Mouse (Mus musculus) intestine, embryonic 16.5 days (tissue): ENCODE measurements around the gene Foxn3. TPM values are rescaled to one million over a fixed set of nuclear protein-coding genes. Genes with fewer than 3 reads are reported as not detected.
A peak's percentile ranks its signal among the peaks of the same experiment; 100 is the strongest.

Source experiments
- ATAC-seq: fragments of 200-750 bp; cut with Nextera tagmentation; 2 replicates; pipeline ENCODE4 v1.8.0; 2017; ENCODE audit warnings: moderate TSS enrichment, moderate library complexity
- H3K27ac ChIP-seq: fragments of 300-500 bp; sonication (generic); 2 replicates; pipeline ENCODE4 v1.5.1; 2014; ENCODE audit warnings: mild to moderate bottlenecking, low read length
- H3K27me3 ChIP-seq: fragments of 300-500 bp; sonication (generic); replicated peaks from 2 replicates; pipeline ENCODE4 v1.6.1; 2014; ENCODE audit warnings: low read length, control low read depth, mixed read lengths; ENCODE audit not compliant: control insufficient read depth, insufficient read depth
- H3K36me3 ChIP-seq: fragments of 300-500 bp; sonication (generic); 2 replicates; pipeline ENCODE4 v1.6.1; 2014; ENCODE audit warnings: low read length, control low read depth; ENCODE audit not compliant: control insufficient read depth, insufficient read depth
- H3K4me1 ChIP-seq: fragments of 300-500 bp; sonication (generic); 2 replicates; pipeline ENCODE4 v1.6.1; 2014; ENCODE audit warnings: low read length, control low read depth, mixed read lengths; ENCODE audit not compliant: control insufficient read depth, insufficient read depth
- H3K4me2 ChIP-seq: fragments of 300-500 bp; sonication (generic); 2 replicates; pipeline ENCODE4 v1.6.1; 2014; ENCODE audit warnings: low read depth, low read length, control low read depth
- H3K4me3 ChIP-seq: fragments of 300-500 bp; sonication (generic); 2 replicates; pipeline ENCODE4 v1.5.1; 2014; ENCODE audit warnings: mild to moderate bottlenecking, low read length
- H3K9ac ChIP-seq: fragments of 300-500 bp; sonication (generic); 2 replicates; pipeline ENCODE4 v1.6.1; 2014; ENCODE audit warnings: low read depth, low read length
- H3K9me3 ChIP-seq: fragments of 300-500 bp; sonication (generic); 2 replicates; pipeline ENCODE4 v1.6.1; 2016; ENCODE audit warnings: low read length, control low read depth; ENCODE audit not compliant: control insufficient read depth
- WGBS: fragments of 180-500 bp; shearing (Covaris S2); extraction: QIAGEN DNeasy Blood & Tissue Kit; methylation state at CpG from one replicate; pipeline ENCODE4 v1.1.7; 2014; 5-methylcytosine and 5-hydroxymethylcytosine counted together
- polyA plus RNA-seq: library from polyadenylated mRNA; unstranded; fragments of >200 nt; fragmentation: Nextera tagmentation; extraction: Ambion mirVana; gene quantifications from 2 replicates; pipeline ENCODE4 v1.2.1, GENCODE M21; 2015

The Foxn3 gene
- polyA plus RNA-seq, 1 experiment from 2014 or later, result 43.0 TPM

GRCm38 (mm10) chr12:99564301-99564910, 1.0 kb upstream of the Foxn3 start:
- Histone ChIP-seq H3K4me2 (peak overlapping the region; percentile 16), H3K4me1 (peaks cover 14% of the 10 kb centered on the region), H3K27ac (no peak overlapping the region), H3K9ac (no peak overlapping the region), H3K27me3 (no peaks in the 10 kb centered on the region), H3K9me3 (no peaks in the 10 kb centered on the region), H3K36me3 (no peaks in the 10 kb centered on the region), H3K4me3 (no peak overlapping the region)
- WGBS, result 37% methylated on average over 9 of the region's 9 CpGs
- ATAC-seq, result no peak

DNA sequence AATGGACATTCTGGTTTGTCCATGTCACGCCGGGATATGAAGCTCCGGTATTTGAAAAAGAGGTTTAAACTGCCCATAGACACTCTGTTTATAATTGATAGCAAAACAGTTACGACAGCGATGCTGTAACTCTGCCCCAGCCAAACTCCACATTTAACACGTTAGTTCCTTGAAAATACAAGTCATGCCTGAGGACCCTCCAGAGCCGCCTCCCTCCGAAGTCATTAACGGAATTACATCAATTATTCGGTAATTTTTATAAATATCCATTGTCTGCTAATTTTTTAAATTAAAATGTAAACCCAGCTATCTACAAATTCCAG, 554 bp downstream of the Foxn3 start:
- Histone ChIP-seq H3K9ac (peak overlapping the region; percentile 86), H3K4me3 (peak overlapping the region; percentile 82), H3K4me1 (peaks cover 14% of the 10 kb centered on the region), H3K27ac (no peak overlapping the region; the same call in 1 of the 2 replicates), H3K4me2 (peak overlapping the region; percentile 87), H3K36me3 (no peaks in the 10 kb centered on the region), H3K9me3 (no peaks in the 10 kb centered on the region), H3K27me3 (no peaks in the 10 kb centered on the region)
- under 1% methylated on average over 10 of the region's 10 CpGs for WGBS
- 0 out of 2 replicates have a peak, but pooled peaks have one; percentile 38 for ATAC-seq

DNA sequence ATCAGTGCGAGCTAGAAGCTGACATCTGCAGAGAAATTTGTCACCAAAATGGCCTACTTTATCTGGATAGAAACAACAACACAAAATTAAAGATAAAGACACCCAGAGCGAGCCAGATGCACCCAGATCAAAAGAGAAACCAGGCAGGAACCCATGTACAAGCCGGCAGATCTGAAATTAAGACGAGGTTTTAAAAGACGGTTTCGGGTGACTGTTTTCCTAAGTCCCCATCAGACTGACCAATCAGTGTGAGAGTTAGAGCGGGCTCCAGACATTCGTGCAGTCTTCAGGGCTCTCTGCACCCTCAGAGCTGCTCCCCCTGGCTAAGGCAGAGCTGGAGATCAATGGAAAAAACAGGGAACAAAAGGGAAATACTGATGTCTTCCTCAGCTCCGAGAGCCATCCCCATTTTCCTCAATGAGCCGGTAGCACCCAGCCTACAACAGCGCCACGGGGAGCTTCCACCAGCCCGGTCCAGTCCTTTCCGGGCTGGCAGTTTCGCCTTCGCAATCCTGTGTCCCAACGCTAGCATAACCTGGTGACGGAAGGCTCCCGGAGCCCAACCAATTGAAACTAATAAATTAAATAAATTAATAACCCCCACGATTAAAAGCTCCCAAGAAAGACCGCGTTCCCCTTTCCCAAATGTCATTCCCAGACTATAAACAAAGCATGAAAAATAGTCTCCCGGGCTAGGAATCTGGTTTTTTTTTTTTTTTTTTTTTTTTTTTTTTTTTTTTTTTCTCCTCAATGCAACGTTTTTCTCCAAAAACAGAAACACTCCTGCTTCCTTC, 1.1 kb downstream of the Foxn3 start:
- ATAC-seq, result peak; percentile 60
- WGBS, result 2% methylated on average over 24 of the region's 24 CpGs
- no peaks in the 10 kb centered on the region for H3K36me3 ChIP-seq
- H3K4me1 ChIP-seq, result peaks cover 14% of the 10 kb centered on the region
- peak overlapping the region; percentile 87 for H3K4me2 ChIP-seq
- peak overlapping the region; percentile 86 for H3K9ac ChIP-seq
- peak overlapping the region; percentile 82 for H3K4me3 ChIP-seq
- peak overlapping the region; percentile 84 for H3K27ac ChIP-seq
- H3K9me3 ChIP-seq, result no peaks in the 10 kb centered on the region
- no peaks in the 10 kb centered on the region for H3K27me3 ChIP-seq

- H3K4me2 ChIP-seq, result peak overlapping the region; percentile 87
- H3K4me1 ChIP-seq, result peaks cover 14% of the 10 kb centered on the region
- H3K36me3 ChIP-seq, result no peaks in the 10 kb centered on the region
- H3K27me3 ChIP-seq, result no peaks in the 10 kb centered on the region
- peak overlapping the region; percentile 82; the same call in 1 of the 2 replicates for H3K4me3 ChIP-seq
- no peak overlapping the region for H3K27ac ChIP-seq
- no peak for ATAC-seq
- WGBS, result 34% methylated on average over 3 of the region's 3 CpGs
- no peak overlapping the region for H3K9ac ChIP-seq
- H3K9me3 ChIP-seq, result no peaks in the 10 kb centered on the region
These were observed 2.0 kb downstream of the Foxn3 start for GRCm38 (mm10) chr12:99561333-99561766.

DNA sequence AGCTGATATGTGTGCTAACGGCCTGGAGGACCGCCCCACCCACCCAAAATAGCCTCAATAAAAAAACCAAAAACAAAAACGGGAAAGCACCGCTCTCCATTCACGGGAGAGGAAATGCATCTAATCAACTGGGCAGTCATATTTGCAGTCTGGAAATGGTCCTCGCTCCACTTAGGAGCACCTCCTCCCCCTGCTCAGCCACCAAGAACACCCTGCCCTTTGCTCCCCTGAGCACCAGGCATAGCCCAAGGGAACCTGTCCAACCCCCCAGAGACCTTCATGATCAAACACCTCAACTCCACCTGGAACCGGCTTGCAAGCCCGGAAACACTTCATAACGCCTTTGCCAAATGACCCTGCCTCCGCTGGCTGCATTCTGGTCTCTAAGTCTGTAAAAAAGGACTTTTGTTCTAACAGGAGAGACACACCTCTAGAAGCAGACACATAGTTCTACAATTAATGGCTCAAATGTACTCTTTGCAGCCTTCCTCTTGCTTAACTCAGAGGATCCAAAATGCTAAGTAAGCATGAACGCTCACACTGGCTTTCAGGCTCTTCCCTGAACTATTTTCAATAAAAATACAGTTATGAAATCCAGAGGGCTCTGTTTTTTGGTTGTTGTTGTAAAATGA, 2.6 kb downstream of the Foxn3 start:
- H3K9ac ChIP-seq, result no peak overlapping the region
- no peaks in the 10 kb centered on the region for H3K9me3 ChIP-seq
- H3K4me2 ChIP-seq, result peak overlapping the region; percentile 87
- WGBS, result 33% methylated on average over 11 of the region's 11 CpGs
- H3K27me3 ChIP-seq, result no peaks in the 10 kb centered on the region
- H3K36me3 ChIP-seq, result no peaks in the 10 kb centered on the region
- peaks cover 14% of the 10 kb centered on the region for H3K4me1 ChIP-seq
- H3K27ac ChIP-seq, result peak overlapping the region; percentile 47; the same call in 1 of the 2 replicates
- peak overlapping the region; percentile 13; the same call in 1 of the 2 replicates for H3K4me3 ChIP-seq
- 0 out of 2 replicates have a peak, but pooled peaks have one; percentile 12 for ATAC-seq

DNA sequence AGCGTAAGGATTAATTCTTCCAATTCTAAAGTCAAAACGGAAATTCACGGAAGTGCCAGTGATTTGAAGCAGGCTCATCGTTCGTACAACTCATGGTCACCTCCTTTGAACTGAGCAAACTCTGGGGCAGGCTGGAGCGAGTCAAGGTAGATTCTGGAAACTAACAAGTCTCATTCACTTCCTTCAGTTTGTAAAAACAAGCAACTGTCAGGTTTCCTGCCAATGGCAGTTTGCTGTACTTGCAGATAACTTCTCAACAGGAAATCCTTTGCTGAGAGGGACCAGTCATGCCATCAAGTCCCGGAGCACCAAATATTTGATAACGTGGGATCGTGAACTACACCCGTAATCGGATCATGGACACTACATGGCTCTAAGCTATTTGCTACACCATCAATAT, 3.9 kb downstream of the Foxn3 start:
- Histone ChIP-seq H3K27me3 (no peaks in the 10 kb centered on the region), H3K4me2 (no peak overlapping the region), H3K9ac (no peak overlapping the region), H3K9me3 (no peaks in the 10 kb centered on the region), H3K27ac (no peak overlapping the region; the same call in 1 of the 2 replicates), H3K36me3 (no peaks in the 10 kb centered on the region), H3K4me1 (peaks cover 12% of the 10 kb centered on the region), H3K4me3 (no peak overlapping the region)
- no peak for ATAC-seq
- WGBS, result 72% methylated on average over 11 of the region's 11 CpGs

DNA sequence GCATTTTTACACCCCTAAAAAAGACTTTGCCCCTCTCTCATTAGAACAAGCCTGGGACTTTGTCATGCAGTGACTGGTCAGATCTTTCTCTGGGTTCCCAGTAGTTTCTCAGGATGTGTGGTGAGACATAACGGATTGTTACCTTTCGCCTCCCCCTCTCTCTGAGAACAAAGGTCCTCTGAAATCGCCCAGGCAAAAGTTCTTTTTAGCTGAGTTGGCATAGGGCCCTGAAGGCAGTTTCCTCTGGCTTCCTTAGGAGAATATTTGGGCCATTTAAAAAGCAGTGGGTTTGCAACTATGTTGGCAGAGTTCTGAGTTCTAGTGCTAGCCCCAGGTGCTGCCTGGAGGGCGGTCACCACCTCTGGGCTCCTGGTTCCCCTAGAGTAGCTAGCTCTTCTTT, 4.9 kb downstream of the Foxn3 start:
- Histone ChIP-seq H3K4me1 (peaks cover 9% of the 10 kb centered on the region), H3K4me2 (no peak overlapping the region), H3K27ac (no peak overlapping the region), H3K36me3 (no peaks in the 10 kb centered on the region), H3K9ac (no peak overlapping the region), H3K4me3 (no peak overlapping the region), H3K9me3 (no peaks in the 10 kb centered on the region), H3K27me3 (no peaks in the 10 kb centered on the region)
- 83% methylated on average over 4 of the region's 4 CpGs for WGBS
- no peak for ATAC-seq

- Histone ChIP-seq H3K4me3 (no peak overlapping the region), H3K9me3 (no peaks in the 10 kb centered on the region), H3K27ac (no peak overlapping the region), H3K4me2 (no peak overlapping the region), H3K27me3 (no peaks in the 10 kb centered on the region), H3K4me1 (peaks cover 9% of the 10 kb centered on the region), H3K9ac (no peak overlapping the region), H3K36me3 (no peaks in the 10 kb centered on the region)
- no peak for ATAC-seq
- 73% methylated on average over 8 of the region's 8 CpGs for WGBS
These were observed 5.9 kb downstream of the Foxn3 start for GRCm38 (mm10) chr12:99557498-99557897.

GRCm38 (mm10) chr12:99550629-99551028, 12.8 kb downstream of the Foxn3 start:
- Histone ChIP-seq H3K4me2 (no peak overlapping the region), H3K4me3 (no peak overlapping the region), H3K9ac (no peak overlapping the region), H3K4me1 (peaks cover 3% of the 10 kb centered on the region), H3K9me3 (no peaks in the 10 kb centered on the region), H3K27me3 (no peaks in the 10 kb centered on the region), H3K27ac (no peak overlapping the region), H3K36me3 (no peaks in the 10 kb centered on the region)
- 66% methylated on average over 8 of the region's 8 CpGs for WGBS
- no peak for ATAC-seq
